Mouse (Mus musculus): ENCODE measurements around the gene Eif4a1.

DNA sequence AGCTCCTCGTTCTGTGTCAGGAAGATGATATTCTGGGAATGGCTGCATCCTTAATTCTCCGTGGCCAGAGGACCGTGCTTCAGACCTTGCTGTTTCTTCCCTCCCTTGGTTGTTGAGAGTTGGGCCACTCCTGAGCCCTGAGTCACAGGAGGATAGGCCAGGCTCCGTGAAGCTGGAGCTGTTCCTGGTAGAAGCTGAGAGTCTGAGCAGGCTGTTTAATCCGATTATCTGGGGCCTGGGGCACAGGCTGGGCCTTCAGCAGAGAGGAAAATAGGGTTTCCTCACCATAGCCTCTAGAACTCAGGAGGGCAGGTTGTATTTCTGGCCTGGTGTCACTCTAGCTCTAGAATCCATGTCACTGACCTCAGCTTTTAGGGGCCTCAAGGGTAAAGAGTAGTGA lies 18.8 kb downstream of the Eif4a1 start:
- TF ChIP-seq POLR2A (IDR thresholded peaks at IDR 0.05; ENCODE audit: control insufficient read depth, extremely low read depth, insufficient read depth, low read length, poor library complexity) (no peak), CTCF (IDR thresholded peaks at IDR 0.05; ENCODE audit: borderline replicate concordance, control insufficient read depth, extremely low read depth, insufficient read depth, low read length, poor library complexity) (no peak)

Data from thymus, adult 2 months (tissue).